Mouse (Mus musculus): ENCODE measurements around the gene Pef1.

Pef1 gene

GRCm38 (mm10) chr4:130174335-130175031, 72.1 kb downstream of the Pef1 start:
- CTCF ChIA-PET = no interaction called here

GRCm38 (mm10) chr4:130175072-130175711, 72.8 kb downstream of the Pef1 start, which contains the start of gene Tinagl1:
Tinagl1 (minus strand) TSS chr4:130175122.
- CTCF ChIA-PET = no interaction called here

GRCm38 (mm10) chr4:130176156-130176720, 73.9 kb downstream of the Pef1 start:
- CTCF ChIA-PET = no interaction called here

GRCm38 (mm10) chr4:130177087-130177486, 74.7 kb downstream of the Pef1 start:
- CTCF ChIA-PET = no interaction called here

- CTCF ChIA-PET = no interaction called here
These were observed 75.2 kb downstream of the Pef1 start for GRCm38 (mm10) chr4:130177536-130177935.

Measured in spleen, embryonic (tissue).